Mouse (Mus musculus) liver, embryonic 14.5 days (tissue): Measurements from ENCODE around the gene Ifna11.
"Not testable (repeated sequence)": the region's sequence is repeated elsewhere in the genome, so short reads cannot be mapped to it uniquely, and the experiment has no call there.

Experiments used
- CTCF ChIP-seq: IDR thresholded peaks from 2 replicates; pipeline ENCODE4 v1.5.1; 2016; ENCODE audit warnings: antibody characterized with exemption, low read depth, control low read depth
- EP300 ChIP-seq: IDR thresholded peaks from 2 replicates; pipeline ENCODE4 v1.6.1; 2016; ENCODE audit warnings: antibody characterized with exemption, low read depth

DNA sequence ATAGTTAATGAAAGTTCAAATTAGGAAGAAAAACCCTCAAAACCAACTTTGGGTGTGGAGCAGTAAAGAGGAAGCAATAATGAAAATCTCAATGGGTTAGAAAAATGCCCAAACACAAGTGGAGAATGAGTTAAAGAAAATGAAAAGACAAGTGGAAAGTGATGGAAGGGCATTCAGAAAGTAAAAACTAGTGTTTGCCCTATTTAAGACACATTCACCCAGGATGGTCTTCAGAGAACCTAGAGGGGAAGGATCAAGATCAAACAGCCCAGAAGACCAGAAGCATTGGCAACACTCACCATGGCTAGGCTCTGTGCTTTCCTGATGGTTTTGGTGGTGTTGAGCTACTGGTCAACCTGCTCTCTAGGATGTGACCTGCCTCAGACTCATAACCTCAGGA, 7.4 kb downstream of the Ifna11 start, which contains the start of gene Ifna6:
- not testable (repeated sequence) for TF ChIP-seq CTCF, EP300
